Mouse (Mus musculus): ENCODE measurements around the gene Kdm1a. TPM values are rescaled to one million over a fixed set of nuclear protein-coding genes. Genes with fewer than 3 reads are reported as not detected.

Kdm1a gene
- polyA plus RNA-seq, 1 experiment = 61.2 TPM

GRCm38 (mm10) chr4:136638230-136638750 is 35.8 kb upstream of the Kdm1a start:
- Histone ChIP-seq H3K4me1 (ENCODE audit: control insufficient read depth, insufficient read depth, low read length) (no peaks in the 10 kb centered on the region), H3K27ac (ENCODE audit: insufficient read depth, low read length) (no peak overlapping the region), H3K4me3 (replicated peaks; ENCODE audit: insufficient read depth, low read depth, low read length) (no peak overlapping the region), H3K27me3 (ENCODE audit: control insufficient read depth, insufficient read depth, low read length) (no peaks in the 10 kb centered on the region)
- TF ChIP-seq POLR2A (IDR thresholded peaks at IDR 0.05; ENCODE audit: borderline replicate concordance, insufficient read depth, low read length) = no peak
- DNase-seq = no peak
- 54% methylated on average over 7 of the region's 7 CpGs for WGBS

GRCm38 (mm10) chr4:136637563-136638229 is 35.2 kb upstream of the Kdm1a start:
- Histone ChIP-seq H3K27ac (ENCODE audit: insufficient read depth, low read length) (no peak overlapping the region), H3K27me3 (ENCODE audit: control insufficient read depth, insufficient read depth, low read length) (no peaks in the 10 kb centered on the region), H3K4me3 (replicated peaks; ENCODE audit: insufficient read depth, low read depth, low read length) (peak overlapping the region; percentile 37), H3K4me1 (ENCODE audit: control insufficient read depth, insufficient read depth, low read length) (no peaks in the 10 kb centered on the region)
- WGBS = 2% methylated on average over 76 of the region's 76 CpGs
- TF ChIP-seq POLR2A (IDR thresholded peaks at IDR 0.05; ENCODE audit: borderline replicate concordance, insufficient read depth, low read length) (no peak), CTCF (IDR thresholded peaks at IDR 0.05; ENCODE audit: borderline replicate concordance, insufficient read depth, low read depth, low read length) (no peak)
- peak; percentile 40 to 54 for DNase-seq

- TF ChIP-seq CTCF (IDR thresholded peaks at IDR 0.05; ENCODE audit: borderline replicate concordance, insufficient read depth, low read depth, low read length) (no peak), POLR2A (IDR thresholded peaks at IDR 0.05; ENCODE audit: borderline replicate concordance, insufficient read depth, low read length) (no peak)
- 12% methylated on average over 37 of the region's 37 CpGs for WGBS
- no peak overlapping the region for H3K27ac ChIP-seq (ENCODE audit: insufficient read depth, low read length)
- H3K27me3 ChIP-seq (ENCODE audit: control insufficient read depth, insufficient read depth, low read length) = no peaks in the 10 kb centered on the region
- no peak for DNase-seq
- H3K4me3 ChIP-seq (replicated peaks; ENCODE audit: insufficient read depth, low read depth, low read length) = peak overlapping the region; percentile 37
- H3K4me1 ChIP-seq (ENCODE audit: control insufficient read depth, insufficient read depth, low read length) = no peaks in the 10 kb centered on the region
Measured at GRCm38 (mm10) chr4:136636983-136637562, 34.5 kb upstream of the Kdm1a start.

- Histone ChIP-seq H3K27me3 (ENCODE audit: control insufficient read depth, insufficient read depth, low read length) (no peaks in the 10 kb centered on the region), H3K27ac (ENCODE audit: insufficient read depth, low read length) (no peak overlapping the region), H3K4me1 (ENCODE audit: control insufficient read depth, insufficient read depth, low read length) (no peaks in the 10 kb centered on the region), H3K4me3 (replicated peaks; ENCODE audit: insufficient read depth, low read depth, low read length) (no peak overlapping the region)
- 72% methylated on average over 5 of the region's 5 CpGs for WGBS
- no peak for DNase-seq
- TF ChIP-seq POLR2A (IDR thresholded peaks at IDR 0.05; ENCODE audit: borderline replicate concordance, insufficient read depth, low read length) (no peak), CTCF (IDR thresholded peaks at IDR 0.05; ENCODE audit: borderline replicate concordance, insufficient read depth, low read depth, low read length) (no peak)
Measured at GRCm38 (mm10) chr4:136636511-136636910, 34.0 kb upstream of the Kdm1a start.

GRCm38 (mm10) chr4:136635995-136636394 is 33.5 kb upstream of the Kdm1a start:
- no peak for TF ChIP-seq CTCF (IDR thresholded peaks at IDR 0.05; ENCODE audit: borderline replicate concordance, insufficient read depth, low read depth, low read length)
- H3K27me3 ChIP-seq (ENCODE audit: control insufficient read depth, insufficient read depth, low read length) = no peaks in the 10 kb centered on the region
- no peak for DNase-seq
- no peak overlapping the region for H3K27ac ChIP-seq (ENCODE audit: insufficient read depth, low read length)
- no peaks in the 10 kb centered on the region for H3K4me1 ChIP-seq (ENCODE audit: control insufficient read depth, insufficient read depth, low read length)
- no peak overlapping the region for H3K4me3 ChIP-seq (replicated peaks; ENCODE audit: insufficient read depth, low read depth, low read length)

GRCm38 (mm10) chr4:136631237-136631994 is 28.9 kb upstream of the Kdm1a start:
- no peak for DNase-seq
- H3K4me3 ChIP-seq (replicated peaks; ENCODE audit: insufficient read depth, low read depth, low read length) = no peak overlapping the region
- no peak overlapping the region for H3K27ac ChIP-seq (ENCODE audit: insufficient read depth, low read length)
- H3K27me3 ChIP-seq (ENCODE audit: control insufficient read depth, insufficient read depth, low read length) = no peaks in the 10 kb centered on the region
- TF ChIP-seq POLR2A (IDR thresholded peaks at IDR 0.05; ENCODE audit: borderline replicate concordance, insufficient read depth, low read length) (no peak), CTCF (IDR thresholded peaks at IDR 0.05; ENCODE audit: borderline replicate concordance, insufficient read depth, low read depth, low read length) (no peak)
- 65% methylated on average over 11 of the region's 11 CpGs for WGBS
- H3K4me1 ChIP-seq (ENCODE audit: control insufficient read depth, insufficient read depth, low read length) = no peaks in the 10 kb centered on the region

- Histone ChIP-seq H3K27ac (ENCODE audit: insufficient read depth, low read length) (no peak overlapping the region), H3K4me3 (replicated peaks; ENCODE audit: insufficient read depth, low read depth, low read length) (no peak overlapping the region), H3K27me3 (ENCODE audit: control insufficient read depth, insufficient read depth, low read length) (no peaks in the 10 kb centered on the region), H3K4me1 (ENCODE audit: control insufficient read depth, insufficient read depth, low read length) (no peaks in the 10 kb centered on the region)
- TF ChIP-seq CTCF (IDR thresholded peaks at IDR 0.05; ENCODE audit: borderline replicate concordance, insufficient read depth, low read depth, low read length) (no peak), POLR2A (IDR thresholded peaks at IDR 0.05; ENCODE audit: borderline replicate concordance, insufficient read depth, low read length) (no peak)
- WGBS = 87% methylated on average over 6 of the region's 6 CpGs
- no peak for DNase-seq
Measured at GRCm38 (mm10) chr4:136626590-136626989, 24.1 kb upstream of the Kdm1a start.

- Histone ChIP-seq H3K27ac (ENCODE audit: insufficient read depth, low read length) (no peak within 1 kb of the TSS), H3K4me1 (ENCODE audit: control insufficient read depth, insufficient read depth, low read length) (no peaks in the 10 kb centered on the region), H3K27me3 (ENCODE audit: control insufficient read depth, insufficient read depth, low read length) (no peaks in the 10 kb centered on the region), H3K4me3 (replicated peaks; ENCODE audit: insufficient read depth, low read depth, low read length) (no peak within 1 kb of the TSS)
- no peak for DNase-seq
- WGBS = 27% methylated on average over 6 of the region's 6 CpGs
- TF ChIP-seq CTCF (IDR thresholded peaks at IDR 0.05; ENCODE audit: borderline replicate concordance, insufficient read depth, low read depth, low read length) (no peak), POLR2A (IDR thresholded peaks at IDR 0.05; ENCODE audit: borderline replicate concordance, insufficient read depth, low read length) (no peak)
Measured at GRCm38 (mm10) chr4:136622388-136622787, 19.9 kb upstream of the Kdm1a start, which contains the start of gene Lactbl1. Gene Lactbl1 (plus strand): TSS chr4:136622621.

Data from cerebellum, adult 2 months (tissue).